Mouse (Mus musculus) brain, embryonic 14.5 days (tissue): ENCODE measurements at regions not wholly inside any gene's neighbourhood (a gene's known extent, or its start where the extent isn't known, plus 50 kb on each side); places are given as distances from the start of the nearest gene placed in this dataset.

Source experiments
- CTCF ChIP-seq: fragments of 200-500 bp; IDR thresholded peaks from 2 replicates; pipeline ENCODE4 v1.5.1; 2012; ENCODE audit warnings: inconsistent platforms, mild to moderate bottlenecking, moderate library complexity, borderline replicate concordance; ENCODE audit not compliant: insufficient read depth, insufficient read length; ENCODE audit errors: extremely low read depth
- POLR2A ChIP-seq: fragments of 200-500 bp; IDR thresholded peaks from 2 replicates; pipeline ENCODE4 v1.6.1; 2012; ENCODE audit warnings: mild to moderate bottlenecking, inconsistent platforms, borderline replicate concordance; ENCODE audit not compliant: poor library complexity, insufficient read depth, insufficient read length, severe bottlenecking; ENCODE audit errors: extremely low read depth

DNA sequence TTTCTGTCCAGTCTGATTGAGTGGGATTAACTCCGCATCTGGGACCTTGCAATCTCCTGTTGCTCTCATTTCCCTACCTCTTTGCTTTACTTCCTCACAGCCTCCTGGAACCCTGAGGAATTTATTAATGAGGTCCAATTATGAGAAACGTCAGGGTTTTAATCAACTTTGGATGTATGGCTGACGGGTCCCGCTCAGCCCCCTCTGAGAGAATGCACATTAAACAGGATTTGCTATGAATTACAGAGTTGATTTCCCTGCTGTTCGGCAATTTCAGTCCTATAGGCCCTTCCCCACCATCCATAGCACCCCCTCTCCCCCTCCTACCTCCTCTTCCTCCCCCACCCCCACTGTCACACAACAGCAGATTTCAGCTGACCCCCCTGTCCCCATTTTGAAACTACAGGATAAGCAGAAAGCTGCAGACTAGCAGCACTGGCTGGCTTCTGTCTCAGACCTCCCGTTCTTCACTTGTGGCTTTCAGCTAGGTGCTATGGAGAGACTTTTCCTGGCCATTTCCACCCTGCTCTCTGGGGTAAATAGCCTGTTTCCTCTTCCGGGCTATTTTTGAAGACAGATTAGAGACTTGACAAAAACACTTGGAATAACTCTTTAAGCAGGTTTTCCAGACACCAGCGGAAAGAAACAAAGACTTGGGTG is 145.2 kb upstream of the Map3k1 start:
- TF ChIP-seq POLR2A (no peak), CTCF (no peak)
